Mouse (Mus musculus): Measurements from ENCODE around the gene Otulin.

DNA sequence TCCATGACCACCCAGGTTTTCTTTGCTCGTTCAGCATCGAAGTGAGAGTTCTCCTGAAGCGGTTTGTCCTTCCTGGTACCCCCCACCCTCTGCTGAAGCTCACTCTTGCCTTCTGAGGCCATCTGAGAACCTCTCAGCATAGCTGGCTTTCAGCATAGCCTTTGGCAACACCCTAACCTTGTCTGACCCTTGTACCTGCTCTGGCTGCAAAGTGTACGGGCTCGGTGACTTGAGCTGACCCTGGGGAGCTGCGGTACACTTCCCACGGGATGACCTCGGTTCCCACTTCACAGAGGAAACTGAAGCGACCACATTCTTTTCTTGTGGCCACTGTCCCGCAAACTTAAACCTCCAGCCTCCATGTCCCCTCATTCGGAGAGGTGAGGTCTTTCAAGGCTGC lies 70.2 kb downstream of the Otulin start:
- TF ChIP-seq CTCF (conservative IDR thresholded peaks at IDR 0.05; ENCODE audit: insufficient read depth, insufficient read length, low read depth, low read length) (no peak), POLR2A (IDR thresholded peaks at IDR 0.05; ENCODE audit: low read depth, low read length) (no peak)

Measured in kidney, adult 2 months (tissue).